ENCODE assay signal across 8 mouse cellular contexts in the genomic region with DNA sequence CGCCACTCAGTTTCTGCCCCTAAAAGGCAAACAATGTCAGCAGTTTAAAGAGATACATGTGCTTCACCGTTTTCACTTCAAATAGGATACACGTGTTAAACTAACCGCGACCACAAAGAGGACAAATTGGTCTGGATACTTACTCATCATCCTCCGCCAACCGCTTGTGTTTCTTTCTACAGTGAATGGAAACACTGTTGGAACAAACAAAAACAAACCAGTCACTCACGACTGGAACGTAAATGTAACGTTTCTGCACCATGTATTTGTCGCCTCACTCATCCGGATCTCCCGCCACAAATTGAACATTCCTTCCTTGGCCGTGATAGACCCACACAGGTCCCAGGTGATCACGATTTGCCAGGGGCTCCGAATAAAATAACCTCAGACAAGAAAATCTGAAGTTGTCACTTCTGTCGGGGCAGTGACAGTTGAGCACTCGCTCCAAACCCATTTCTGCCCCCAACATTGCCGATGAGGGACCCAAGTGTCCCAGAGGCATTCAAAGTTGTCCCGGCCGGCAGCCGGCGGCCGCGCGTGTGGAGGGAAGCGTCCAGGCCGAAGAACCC. TPM values are rescaled to one million over a fixed set of nuclear protein-coding genes. Genes with fewer than 3 reads are reported as not detected.
DNase-seq lines count a peak whose midpoint lies in the region; ATAC-seq and TF ChIP-seq lines count a peak whose summit lies in the region.

No protein-coding gene starts in this region.

- DNase-seq in kidney, postnatal 4 days: no peak
- DNase-seq in G1E (ENCODE audit: low spot score): no peak
- DNase-seq in liver, embryonic 13.5 days: no peak
- no peak for DNase-seq in layer of hippocampus, adult 9-11 months
- no peak for DNase-seq in cerebellum, postnatal 14 days

- no peak for TF ChIP-seq CTCF in G1E (IDR thresholded peaks at IDR 0.05; ENCODE audit: low read depth, low read length)

- WGBS in kidney, embryonic 15.5 days: under 1% methylated on average over 28 of the region's 28 CpGs
- WGBS in liver, embryonic 13.5 days (ENCODE audit: insufficient replicate concordance): 1% methylated on average over 28 of the region's 28 CpGs

- ATAC-seq in kidney, embryonic 15.5 days (replicated peaks; ENCODE audit: low FRiP score): no peak
- no peak for ATAC-seq in G1E (ENCODE audit: extremely low read depth, insufficient number of reproducible peaks, low FRiP score, poor library complexity, severe bottlenecking)
- no peak for ATAC-seq in liver, embryonic 13.5 days (ENCODE audit: low read depth)
- ATAC-seq in cerebellum, adult (ENCODE audit: insufficient number of reproducible peaks, low FRiP score, low TSS enrichment): no peak

- H3K4me1 ChIP-seq in kidney, embryonic 15.5 days: peaks cover 27% of the 10 kb centered on the region
- H3K4me1 ChIP-seq in G1E (ENCODE audit: insufficient read depth, low read depth, low read length): peaks cover 54% of the 10 kb centered on the region
- H3K4me1 ChIP-seq in erythroblast, embryonic 14.5 days (ENCODE audit: control insufficient read depth): peaks cover 41% of the 10 kb centered on the region
- peaks cover 39% of the 10 kb centered on the region for H3K4me1 ChIP-seq in liver, embryonic 13.5 days (replicated peaks)

- H3K4me3 ChIP-seq in kidney, embryonic 15.5 days (replicated peaks): peak overlapping the region; percentile 86
- peak overlapping the region; percentile 78 for H3K4me3 ChIP-seq in G1E (ENCODE audit: low read depth, low read length)
- H3K4me3 ChIP-seq in erythroblast, embryonic 14.5 days (replicated peaks): peak overlapping the region; percentile 77
- H3K4me3 ChIP-seq in liver, embryonic 13.5 days (replicated peaks): peak overlapping the region; percentile 91

- H3K36me3 ChIP-seq in kidney, embryonic 15.5 days: peaks cover 28% of the 10 kb centered on the region
- peaks cover 37% of the 10 kb centered on the region for H3K36me3 ChIP-seq in G1E (replicated peaks)
- H3K36me3 ChIP-seq in erythroblast, embryonic 14.5 days (ENCODE audit: control insufficient read depth): peaks cover 30% of the 10 kb centered on the region
- H3K36me3 ChIP-seq in liver, embryonic 13.5 days: peaks cover 26% of the 10 kb centered on the region

- H3K27ac ChIP-seq in kidney, embryonic 15.5 days: peak overlapping the region; percentile 87
- H3K27ac ChIP-seq in liver, embryonic 13.5 days: peak overlapping the region; percentile 87

- H3K4me2 ChIP-seq in kidney, embryonic 15.5 days: peak overlapping the region; percentile 76
- H3K4me2 ChIP-seq in liver, embryonic 13.5 days: peak overlapping the region; percentile 83

- peak overlapping the region; percentile 82 for H3K9ac ChIP-seq in kidney, embryonic 15.5 days
- H3K9ac ChIP-seq in liver, embryonic 13.5 days: peak overlapping the region; percentile 92

- H3K9me3 ChIP-seq in kidney, embryonic 15.5 days (replicated peaks): no peaks in the 10 kb centered on the region
- no peaks in the 10 kb centered on the region for H3K9me3 ChIP-seq in G1E (replicated peaks)
- H3K9me3 ChIP-seq in erythroblast, embryonic 14.5 days (ENCODE audit: control insufficient read depth, low read length): no peaks in the 10 kb centered on the region
- H3K9me3 ChIP-seq in liver, embryonic 13.5 days (replicated peaks): no peaks in the 10 kb centered on the region

- no peaks in the 10 kb centered on the region for H3K27me3 ChIP-seq in kidney, embryonic 15.5 days
- no peaks in the 10 kb centered on the region for H3K27me3 ChIP-seq in G1E (ENCODE audit: insufficient read depth, low read length)
- H3K27me3 ChIP-seq in erythroblast, embryonic 14.5 days (ENCODE audit: control insufficient read depth): no peaks in the 10 kb centered on the region
- no peaks in the 10 kb centered on the region for H3K27me3 ChIP-seq in liver, embryonic 13.5 days

RNA-seq across cellular contexts. Expression of a gene that starts 0.7 kb away (rescaled TPM):
- polyA plus RNA-seq in kidney, embryonic 15.5 days (2015; fragmentation: Nextera tagmentation; extraction: Ambion mirVana): 18.8 and 19.7 TPM in 2 replicates
- total RNA-seq in G1E (2014; fragmentation: Nextera tagmentation) (31.8 and 35.5 TPM in 2 replicates), G1E (2017) (57.1 and 58.5 TPM in 2 replicates)
- 11.5 and 12.6 TPM in 2 replicates for polyA plus RNA-seq in G1E (2012)
- 0.18 and 0.27 TPM in 2 replicates for polyA plus RNA-seq in erythroblast, embryonic 14.5 days (2012)
- 8.6 and 11.4 TPM in 2 replicates for polyA plus RNA-seq in liver, embryonic 13.5 days (2015; fragmentation: Nextera tagmentation; extraction: Ambion mirVana)

RNA-seq across cellular contexts. Expression of a gene that starts 20.9 kb away (rescaled TPM):
- 189 and 200 TPM in 2 replicates for polyA plus RNA-seq in kidney, embryonic 15.5 days (2015; fragmentation: Nextera tagmentation; extraction: Ambion mirVana)
- total RNA-seq in G1E (2014; fragmentation: Nextera tagmentation) (164 and 185 TPM in 2 replicates), G1E (2017) (125 TPM in 2 replicates)
- 50.6 and 66.6 TPM in 2 replicates for polyA plus RNA-seq in G1E (2012)
- polyA plus RNA-seq in erythroblast, embryonic 14.5 days (2012): 0.70 and 1.1 TPM in 2 replicates
- 82.1 and 95.7 TPM in 2 replicates for polyA plus RNA-seq in liver, embryonic 13.5 days (2015; fragmentation: Nextera tagmentation; extraction: Ambion mirVana)

RNA-seq across cellular contexts. Expression of a gene that starts 28.2 kb away (rescaled TPM):
- not detected in 2 replicates for polyA plus RNA-seq in kidney, embryonic 15.5 days (2015; fragmentation: Nextera tagmentation; extraction: Ambion mirVana)
- total RNA-seq in G1E (2014; fragmentation: Nextera tagmentation): 1.5 and 6.1 TPM in 2 replicates
- total RNA-seq in G1E (2017): 1.5 and 2.9 TPM in 2 replicates
- 0.39 and 0.40 TPM in 2 replicates for polyA plus RNA-seq in G1E (2012)
- not detected in 2 replicates for polyA plus RNA-seq in erythroblast, embryonic 14.5 days (2012)
- 1.1 and 1.5 TPM in 2 replicates for polyA plus RNA-seq in liver, embryonic 13.5 days (2015; fragmentation: Nextera tagmentation; extraction: Ambion mirVana)

Comparison
In these comparisons a context has a peak if more than half of its experiments do, and no peak if none do; other contexts are left out.
1. RNA of a gene that starts 20.9 kb away (polyA plus RNA-seq): 189 to 200 TPM in kidney, embryonic 15.5 days, 82.1 to 95.7 TPM in liver, embryonic 13.5 days and 50.6 to 66.6 TPM in G1E; 0.70 to 1.1 TPM in erythroblast, embryonic 14.5 days; every median in the first group is over 10 times any median in the second.
2. Peak in every context shown above with its lines, with median percentiles within 50 percentile points of each other: H3K4me3 ChIP-seq.